Mouse (Mus musculus) common myeloid progenitor, adult 5-6 weeks (primary cell): ENCODE results near the gene Set. TPM values are rescaled to one million over a fixed set of nuclear protein-coding genes. Genes with fewer than 3 reads are reported as not detected.

ENCODE experiments used
- ATAC-seq: replicated peaks from 2 replicates; pipeline ENCODE4 v1.8.0; 2016; ENCODE audit warnings: low read depth, mild to moderate bottlenecking, moderate TSS enrichment, inconsistent platforms; ENCODE audit not compliant: poor library complexity, severe bottlenecking
- total RNA-seq: library from RNA; stranded (forward); fragments of 200-1000, 187-1606 nt; gene quantifications from 2 replicates; pipeline ENCODE4 v1.2.3, GENCODE M21; 2017

Set gene
- total RNA-seq, 1 experiment from 2014 or later: 1,475 TPM

- ATAC-seq: no peak
Observed at GRCm38 (mm10) chr2:30084113-30084512, 26.9 kb downstream of the Set start.

GRCm38 (mm10) chr2:30084632-30085031 is 27.5 kb downstream of the Set start:
- ATAC-seq: no peak

- no peak for ATAC-seq
Observed at GRCm38 (mm10) chr2:30087310-30087709, 30.1 kb downstream of the Set start.

- no peak for ATAC-seq
Observed at GRCm38 (mm10) chr2:30091521-30091920, 34.3 kb downstream of the Set start.

GRCm38 (mm10) chr2:30092280-30092918 is 35.2 kb downstream of the Set start:
- no peak for ATAC-seq

- ATAC-seq: peak; percentile 93
Observed at GRCm38 (mm10) chr2:30093471-30094207, 36.5 kb downstream of the Set start, which contains the start of gene Zdhhc12. TSS of gene Zdhhc12 (minus strand) at chr2:30093648.

- no peak for ATAC-seq
Observed at GRCm38 (mm10) chr2:30094208-30094588, 37.0 kb downstream of the Set start.

GRCm38 (mm10) chr2:30095882-30096527 is 38.8 kb downstream of the Set start:
- peak; percentile 43 for ATAC-seq

- no peak for ATAC-seq
Observed at GRCm38 (mm10) chr2:30100214-30100613, 43.0 kb downstream of the Set start.

GRCm38 (mm10) chr2:30106364-30106763 is 49.2 kb downstream of the Set start:
- peak; percentile 88 for ATAC-seq

- ATAC-seq: no peak
Observed at GRCm38 (mm10) chr2:30107646-30108045, 50.5 kb downstream of the Set start.

- no peak for ATAC-seq
Observed at GRCm38 (mm10) chr2:30108260-30108659, 51.1 kb downstream of the Set start.

- ATAC-seq: peak; percentile 28
Observed at GRCm38 (mm10) chr2:30111500-30111899, 54.3 kb downstream of the Set start.

GRCm38 (mm10) chr2:30112564-30112963 is 55.4 kb downstream of the Set start:
- ATAC-seq: peak; percentile 80

- no peak for ATAC-seq
Observed at GRCm38 (mm10) chr2:30119641-30120051, 62.5 kb downstream of the Set start.

GRCm38 (mm10) chr2:30120269-30120668 is 63.1 kb downstream of the Set start:
- ATAC-seq: no peak

Other genes starting within 250 kb of the Set start
- gene Urm1, start 237.3 kb upstream of the Set start, total RNA-seq: 20.1 and 23.9 TPM in 2 replicates
- gene Cercam, start 188.2 kb upstream of the Set start, total RNA-seq: 9.8 and 14.0 TPM in 2 replicates
- 76.4 and 93.2 TPM in 2 replicates for gene Odf2, start 168.2 kb upstream of the Set start, total RNA-seq
- 71.3 and 85.0 TPM in 2 replicates for gene Gle1, start 122.0 kb upstream of the Set start, total RNA-seq
- 84.1 and 89.2 TPM in 2 replicates for gene Sptan1, start 91.8 kb upstream of the Set start, total RNA-seq
- 11.5 and 15.6 TPM in 2 replicates for gene Wdr34, start 8.5 kb upstream of the Set start, total RNA-seq
- 11.8 and 22.9 TPM in 2 replicates for gene Pkn3, start 20.3 kb downstream of the Set start, total RNA-seq
- 8.0 and 11.4 TPM in 2 replicates for gene Zdhhc12, start 36.3 kb downstream of the Set start, total RNA-seq
- 11.8 and 17.4 TPM in 2 replicates for gene Zer1, start 67.2 kb downstream of the Set start, total RNA-seq
- 30.2 and 49.2 TPM in 2 replicates for gene Tbc1d13, start 76.4 kb downstream of the Set start, total RNA-seq
- 5.8 and 5.9 TPM in 2 replicates for gene Endog, start 114.1 kb downstream of the Set start, total RNA-seq
- 29.8 and 38.4 TPM in 2 replicates for gene Spout1, start 121.1 kb downstream of the Set start, total RNA-seq
- 4.5 and 13.5 TPM in 2 replicates for gene Kyat1, start 148.5 kb downstream of the Set start, total RNA-seq
- gene Lrrc8a, start 180.3 kb downstream of the Set start, total RNA-seq: 3.9 and 11.0 TPM in 2 replicates
- gene Gm28035, start 183.2 kb downstream of the Set start, total RNA-seq: 5.3 TPM in 1 of 2 replicates, not detected in the other
- gene Phyhd1, start 208.8 kb downstream of the Set start, total RNA-seq: 3.1 TPM in 1 of 2 replicates, not detected in the other
- gene Gm28038, start 223.7 kb downstream of the Set start, total RNA-seq: not detected in 2 replicates
- 9.7 and 12.1 TPM in 2 replicates for gene Dolk, start 229.0 kb downstream of the Set start, total RNA-seq
- 30.9 and 31.6 TPM in 2 replicates for gene Nup188, start 229.0 kb downstream of the Set start, total RNA-seq